Mouse (Mus musculus) central nervous system, embryonic 18 days (tissue): ENCODE data around the gene Abca3. TPM values are rescaled to one million over a fixed set of nuclear protein-coding genes. Genes with fewer than 3 reads are reported as not detected.

Source experiments
- polyA plus RNA-seq: library from polyadenylated mRNA; depleted of rRNA; stranded (reverse); fragments of >200 nt; gene quantifications from 2 replicates; pipeline ENCODE4 v1.2.3, GENCODE M21; 2012; rRNA removed

The Abca3 gene
- polyA plus RNA-seq = 51.3 and 52.5 TPM in 2 replicates

GRCm38 (mm10) chr17:24351760-24352357, at the start of gene Abca3:
TSS of gene Abca3 (plus strand) at chr17:24351950.

GRCm38 (mm10) chr17:24350926-24351759, 607 bp upstream of the Abca3 start, which contains the start of gene Abca17:
TSS of gene Abca17 (minus strand) at chr17:24351068.

GRCm38 (mm10) chr17:24414230-24414976, 62.7 kb downstream of the Abca3 start, which contains the start of gene Rnps1:
TSS of gene Rnps1 (plus strand) at chr17:24414565.

DNA sequence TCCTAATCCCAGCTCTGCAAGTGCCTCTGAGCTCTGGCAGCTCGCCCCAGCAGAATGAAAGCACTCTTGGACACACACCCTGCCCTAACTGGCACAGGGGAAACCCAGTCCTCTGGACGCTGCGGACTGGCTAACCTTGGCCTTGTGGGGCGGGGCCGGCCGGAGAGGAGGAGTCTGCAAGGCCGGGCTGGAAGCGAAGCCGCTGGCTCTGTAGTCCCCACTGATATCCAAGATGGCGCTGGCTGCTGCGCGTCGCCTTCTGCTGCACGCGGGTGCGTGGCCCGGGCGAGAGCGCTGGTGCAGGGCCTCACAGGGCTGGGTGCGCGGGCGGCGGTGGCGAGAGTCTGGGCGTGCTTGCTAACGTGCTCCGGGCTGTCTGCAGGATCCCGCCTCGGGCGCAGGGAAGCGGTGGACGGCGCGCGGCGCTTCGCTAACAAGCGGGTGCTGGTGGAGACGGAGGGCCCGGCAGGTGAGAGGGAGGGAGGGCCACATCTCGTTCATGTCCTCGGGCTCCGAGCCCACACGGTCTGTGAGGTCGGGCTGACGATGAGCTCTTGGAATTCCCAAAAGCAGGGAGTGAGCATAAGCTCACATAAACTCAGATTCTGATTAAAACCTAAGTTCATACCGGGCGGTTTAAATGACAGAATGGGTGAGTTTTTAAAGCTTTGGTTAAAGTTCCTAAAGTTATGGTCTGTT, 74.9 kb downstream of the Abca3 start, which contains the start of gene Eci1:
Gene Eci1 (plus strand): TSS at position 171 of the 699 bp plus-strand sequence.

GRCm38 (mm10) chr17:24442632-24443155, 90.9 kb downstream of the Abca3 start, which contains the start of gene Dnase1l2:
TSS of gene Dnase1l2 (minus strand) at chr17:24443105.

Other genes with a start within 250 kb of the Abca3 start
- gene Pdpk1, start 201.0 kb upstream of the Abca3 start, polyA plus RNA-seq = 28.3 and 29.4 TPM in 2 replicates
- gene Amdhd2, start 188.2 kb upstream of the Abca3 start, polyA plus RNA-seq = 28.0 and 29.8 TPM in 2 replicates
- gene Atp6v0c, start 182.2 kb upstream of the Abca3 start, polyA plus RNA-seq = 1,667 and 1,726 TPM in 2 replicates
- 79.0 and 83.0 TPM in 2 replicates for gene Tbc1d24, start 146.4 kb upstream of the Abca3 start, polyA plus RNA-seq
- 9.5 and 9.8 TPM in 2 replicates for gene Ntn3, start 142.4 kb upstream of the Abca3 start, polyA plus RNA-seq
- 22.1 and 22.9 TPM in 2 replicates for gene Tedc2, start 131.1 kb upstream of the Abca3 start, polyA plus RNA-seq
- 9.5 and 10.0 TPM in 2 replicates for gene Ccnf, start 100.5 kb upstream of the Abca3 start, polyA plus RNA-seq
- 1.2 TPM in 2 replicates for gene Abca17, start 882 bp upstream of the Abca3 start, polyA plus RNA-seq
- 342 and 369 TPM in 2 replicates for gene Rnps1, start 62.6 kb downstream of the Abca3 start, polyA plus RNA-seq
- gene Eci1, start 74.7 kb downstream of the Abca3 start, polyA plus RNA-seq = 21.5 and 23.7 TPM in 2 replicates
- 31.0 and 36.4 TPM in 2 replicates for gene Dnase1l2, start 91.2 kb downstream of the Abca3 start, polyA plus RNA-seq
- gene E4f1, start 118.4 kb downstream of the Abca3 start, polyA plus RNA-seq = 80.4 and 89.3 TPM in 2 replicates
- 51.9 and 56.2 TPM in 2 replicates for gene Pgp, start 118.4 kb downstream of the Abca3 start, polyA plus RNA-seq
- 0.67 and 1.4 TPM in 2 replicates for gene Bricd5, start 121.9 kb downstream of the Abca3 start, polyA plus RNA-seq
- gene Mlst8, start 127.1 kb downstream of the Abca3 start, polyA plus RNA-seq = 40.6 TPM in 2 replicates
- gene Caskin1, start 136.7 kb downstream of the Abca3 start, polyA plus RNA-seq = 109 and 125 TPM in 2 replicates
- 317 and 344 TPM in 2 replicates for gene Traf7, start 176.0 kb downstream of the Abca3 start, polyA plus RNA-seq
- gene Rab26, start 182.3 kb downstream of the Abca3 start, polyA plus RNA-seq = 14.9 and 17.8 TPM in 2 replicates
- gene Pkd1, start 197.9 kb downstream of the Abca3 start, polyA plus RNA-seq = 72.1 and 73.5 TPM in 2 replicates